Mouse (Mus musculus) liver, embryonic 15.5 days (tissue): ENCODE data around the gene Cnot2. TPM values are rescaled to one million over a fixed set of nuclear protein-coding genes. Genes with fewer than 3 reads are reported as not detected.

Experiments
- ATAC-seq: fragments of 200-750 bp; cut with Nextera tagmentation; 2 replicates; pipeline ENCODE4 v1.8.0; 2017; ENCODE audit warnings: moderate number of reproducible peaks, mild to moderate bottlenecking, moderate library complexity; ENCODE audit not compliant: insufficient read depth
- H3K27ac ChIP-seq: fragments of 300-500 bp; sonication (generic); replicated peaks from 2 replicates; pipeline ENCODE4 v1.5.1; 2015; ENCODE audit warnings: mild to moderate bottlenecking, inconsistent platforms
- H3K27me3 ChIP-seq: fragments of 300-500 bp; sonication (generic); 2 replicates; pipeline ENCODE4 v1.6.1; 2015; ENCODE audit warnings: mild to moderate bottlenecking, inconsistent platforms
- H3K36me3 ChIP-seq: fragments of 300-500 bp; sonication (generic); replicated peaks from 2 replicates; pipeline ENCODE4 v1.6.1; 2015; ENCODE audit warnings: moderate library complexity, mild to moderate bottlenecking, inconsistent platforms
- H3K4me1 ChIP-seq: fragments of 300-500 bp; sonication (generic); replicated peaks from 2 replicates; pipeline ENCODE4 v1.6.1; 2015; ENCODE audit warnings: inconsistent platforms
- H3K4me2 ChIP-seq: fragments of 300-500 bp; sonication (generic); 2 replicates; pipeline ENCODE4 v1.6.1; 2015; ENCODE audit warnings: moderate library complexity, mild to moderate bottlenecking, inconsistent platforms
- H3K4me3 ChIP-seq: fragments of 300-500 bp; sonication (generic); replicated peaks from 2 replicates; pipeline ENCODE4 v1.5.1; 2015; ENCODE audit warnings: mild to moderate bottlenecking, inconsistent platforms
- H3K9ac ChIP-seq: fragments of 300-500 bp; sonication (generic); 2 replicates; pipeline ENCODE4 v1.6.1; 2015; ENCODE audit warnings: moderate library complexity, mild to moderate bottlenecking, inconsistent platforms
- H3K9me3 ChIP-seq: fragments of 300-500 bp; sonication (generic); replicated peaks from 2 replicates; pipeline ENCODE4 v1.6.1; 2016; ENCODE audit warnings: inconsistent platforms
- WGBS: fragments of 180-500 bp; shearing (Covaris S2); methylation state at CpG from one replicate; pipeline ENCODE4 v1.1.7; 2015; ENCODE audit warnings: mixed read lengths; ENCODE audit not compliant: insufficient replicate concordance; 5-methylcytosine and 5-hydroxymethylcytosine counted together
- polyA plus RNA-seq: library from polyadenylated mRNA; unstranded; fragments of >200 nt; fragmentation: Nextera tagmentation; extraction: Ambion mirVana; gene quantifications from 2 replicates; pipeline ENCODE4 v1.2.1, GENCODE M21; 2015

Gene Cnot2
- polyA plus RNA-seq, 1 experiment from 2014 or later: 36.8 TPM

DNA sequence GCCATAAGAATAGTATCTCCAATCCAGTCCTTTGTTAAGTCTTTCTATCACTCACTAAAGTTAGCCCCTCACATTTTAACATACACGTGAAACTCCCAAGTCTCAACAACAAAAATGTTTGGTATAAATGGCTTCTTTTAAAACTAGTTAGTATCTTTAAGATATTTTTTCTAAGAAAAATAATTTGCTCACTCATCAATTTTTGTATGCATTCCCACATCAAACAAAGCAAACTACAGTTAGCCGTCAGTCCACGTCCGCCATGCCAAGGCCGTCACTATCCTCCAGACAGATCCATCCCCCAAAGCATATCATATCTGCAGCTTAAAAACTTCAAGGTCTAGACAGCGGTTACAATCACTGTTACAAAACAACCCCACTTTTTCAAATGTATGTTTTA is 65.7 kb downstream of the Cnot2 start:
- ATAC-seq: no peak
- 84% methylated on average over 6 of the region's 6 CpGs for WGBS
- Histone ChIP-seq H3K4me3 (no peak overlapping the region), H3K27ac (no peak overlapping the region), H3K4me2 (no peak overlapping the region), H3K36me3 (no peaks in the 10 kb centered on the region), H3K9ac (no peak overlapping the region), H3K9me3 (no peaks in the 10 kb centered on the region), H3K4me1 (no peaks in the 10 kb centered on the region), H3K27me3 (no peaks in the 10 kb centered on the region)

DNA sequence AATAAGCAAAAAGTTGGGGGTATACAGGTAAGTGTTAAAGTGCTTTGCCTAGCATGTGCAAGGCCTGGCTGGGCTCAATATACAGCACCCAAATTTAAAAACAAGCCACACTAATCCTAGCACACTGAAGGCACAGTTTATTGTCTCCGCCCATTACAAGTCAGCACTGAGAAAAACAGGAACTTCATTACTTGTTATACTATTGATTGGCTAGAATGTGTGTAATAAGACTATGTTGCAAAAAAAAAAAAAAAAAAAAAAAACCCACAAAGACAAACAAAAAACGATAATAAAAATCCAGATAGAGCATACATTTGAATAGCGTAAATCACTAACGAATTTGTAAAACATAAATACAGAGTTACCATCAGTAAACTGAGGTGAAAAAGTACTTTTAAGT is 66.2 kb downstream of the Cnot2 start:
- WGBS: 77% methylated on average over 4 of the region's 4 CpGs
- Histone ChIP-seq H3K4me3 (no peak overlapping the region), H3K4me2 (no peak overlapping the region), H3K27ac (no peak overlapping the region), H3K36me3 (no peaks in the 10 kb centered on the region), H3K9me3 (no peaks in the 10 kb centered on the region), H3K27me3 (no peaks in the 10 kb centered on the region), H3K9ac (no peak overlapping the region), H3K4me1 (no peaks in the 10 kb centered on the region)
- ATAC-seq: no peak

DNA sequence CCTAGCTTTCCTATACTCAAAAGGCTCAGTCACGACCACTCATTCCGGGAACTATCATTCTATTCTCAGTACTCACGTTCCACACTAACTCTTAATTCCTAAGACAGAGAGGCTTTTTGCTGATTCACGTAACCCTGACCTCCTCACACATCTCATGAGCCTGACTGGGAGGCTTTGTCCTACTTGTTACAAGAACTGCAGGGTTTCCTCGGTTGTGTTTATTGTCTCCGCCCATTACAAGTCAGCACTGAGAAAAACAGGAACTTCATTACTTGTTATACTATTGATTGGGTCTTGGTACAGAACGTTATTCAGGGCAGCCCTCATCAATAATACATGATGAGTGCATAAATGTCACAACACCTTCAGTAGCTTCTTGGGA is 68.1 kb downstream of the Cnot2 start:
- no peak overlapping the region for H3K4me2 ChIP-seq
- H3K36me3 ChIP-seq: no peaks in the 10 kb centered on the region
- no peak overlapping the region for H3K4me3 ChIP-seq
- 49% methylated on average over 7 of the region's 7 CpGs for WGBS
- H3K4me1 ChIP-seq: no peaks in the 10 kb centered on the region
- no peak overlapping the region for H3K9ac ChIP-seq
- H3K27ac ChIP-seq: no peak overlapping the region
- no peaks in the 10 kb centered on the region for H3K27me3 ChIP-seq
- no peak for ATAC-seq
- H3K9me3 ChIP-seq: no peaks in the 10 kb centered on the region

DNA sequence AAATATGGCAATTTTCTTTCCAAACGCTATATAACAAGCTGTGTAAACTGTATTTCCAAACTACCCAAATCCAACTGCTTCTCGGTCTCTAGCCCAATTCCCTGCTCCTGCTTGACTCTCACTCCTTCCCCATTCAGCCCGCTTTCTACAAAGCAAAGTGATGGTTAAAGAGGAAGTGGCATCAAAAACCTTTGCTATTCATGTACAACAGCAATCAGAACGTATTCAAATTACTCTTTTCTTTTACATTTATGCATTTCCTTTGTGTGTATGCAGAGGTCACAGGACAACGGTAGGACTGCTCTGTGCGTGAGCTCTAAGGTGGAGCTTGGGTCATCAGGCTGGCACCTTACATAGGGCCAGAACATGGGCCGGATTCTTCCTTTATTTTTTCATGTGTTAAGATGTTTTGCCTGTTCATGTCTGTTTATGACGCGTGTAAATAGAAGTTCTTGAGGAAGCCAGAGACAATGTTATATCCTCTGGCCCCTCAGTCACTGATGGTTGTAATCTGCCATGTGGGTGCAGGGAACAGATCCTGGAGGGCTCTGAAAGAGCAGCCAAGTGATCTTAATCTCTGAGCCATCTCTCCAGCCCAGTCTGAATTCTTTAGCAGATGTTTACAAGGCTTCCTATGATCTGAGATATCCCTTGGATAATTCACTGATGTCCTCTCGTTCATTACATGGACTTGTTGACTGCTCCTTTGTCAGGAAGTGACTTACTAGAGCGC is 68.6 kb downstream of the Cnot2 start:
- no peak overlapping the region for H3K4me3 ChIP-seq
- no peaks in the 10 kb centered on the region for H3K9me3 ChIP-seq
- no peak overlapping the region for H3K27ac ChIP-seq
- no peaks in the 10 kb centered on the region for H3K27me3 ChIP-seq
- H3K36me3 ChIP-seq: no peaks in the 10 kb centered on the region
- 80% methylated on average over 11 of the region's 11 CpGs for WGBS
- no peak overlapping the region for H3K4me2 ChIP-seq
- H3K4me1 ChIP-seq: no peaks in the 10 kb centered on the region
- no peak overlapping the region for H3K9ac ChIP-seq
- ATAC-seq: no peak

DNA sequence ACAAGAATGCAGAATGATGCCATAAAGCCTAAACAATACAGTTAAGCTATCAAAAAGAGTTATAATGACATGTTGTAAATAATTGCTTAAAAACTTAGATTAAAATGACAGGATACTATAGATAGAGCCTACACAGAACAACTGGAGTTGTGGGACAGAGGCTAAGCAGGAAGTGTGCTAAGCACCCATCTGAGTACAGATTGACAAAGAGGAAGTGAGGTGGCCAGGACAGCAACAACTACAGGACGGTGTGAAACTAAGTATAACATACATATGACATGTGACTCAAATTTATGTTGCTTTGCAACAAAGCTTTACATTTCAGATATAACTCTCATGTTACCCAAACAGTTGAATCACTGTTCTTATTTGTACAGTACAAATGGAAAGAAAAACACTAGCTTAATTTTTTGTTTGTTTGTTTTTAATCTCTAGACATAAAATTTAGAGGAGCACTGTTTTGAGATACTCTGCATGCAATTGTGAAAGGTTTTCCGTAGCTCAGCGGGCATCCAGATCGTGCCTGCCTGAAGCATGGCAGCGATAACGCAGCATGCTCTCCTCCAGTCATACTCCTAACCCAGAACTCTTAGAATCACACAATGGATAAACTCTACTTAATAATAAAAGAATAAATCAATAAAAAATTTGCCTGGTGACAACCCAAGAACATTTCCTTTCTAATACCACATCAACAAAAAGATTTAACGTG is 75.9 kb downstream of the Cnot2 start:
- no peak overlapping the region for H3K27ac ChIP-seq
- H3K27me3 ChIP-seq: no peaks in the 10 kb centered on the region
- no peak overlapping the region for H3K9ac ChIP-seq
- H3K9me3 ChIP-seq: no peaks in the 10 kb centered on the region
- 64% methylated on average over 7 of the region's 7 CpGs for WGBS
- no peak overlapping the region for H3K4me2 ChIP-seq
- no peak overlapping the region for H3K4me3 ChIP-seq
- ATAC-seq: no peak
- peaks cover 7% of the 10 kb centered on the region for H3K36me3 ChIP-seq
- H3K4me1 ChIP-seq: no peaks in the 10 kb centered on the region

DNA sequence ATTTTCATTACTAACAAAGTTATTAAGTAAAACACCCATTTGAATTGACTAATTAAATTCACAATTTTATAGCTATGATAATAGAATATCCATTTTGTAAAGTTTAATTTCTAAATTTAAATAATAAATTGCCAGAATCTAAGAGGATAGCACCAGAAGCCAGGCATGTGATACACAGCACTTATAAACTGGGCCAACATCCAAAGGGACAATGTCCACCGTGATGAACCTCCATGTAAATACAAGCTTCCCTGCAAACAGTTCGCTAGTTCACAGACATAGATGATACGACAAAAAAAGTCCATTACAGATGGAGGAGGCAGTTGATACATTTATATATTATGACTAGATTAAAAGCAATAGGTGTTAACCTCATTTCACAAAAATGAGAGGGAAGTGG is 88.5 kb downstream of the Cnot2 start:
- no peak overlapping the region for H3K4me2 ChIP-seq
- no peak overlapping the region for H3K27ac ChIP-seq
- no peak overlapping the region for H3K9ac ChIP-seq
- H3K4me3 ChIP-seq: no peak overlapping the region
- 80% methylated on average over 3 of the region's 3 CpGs for WGBS
- no peak for ATAC-seq
- H3K4me1 ChIP-seq: no peaks in the 10 kb centered on the region
- no peaks in the 10 kb centered on the region for H3K9me3 ChIP-seq
- H3K36me3 ChIP-seq: peaks cover 51% of the 10 kb centered on the region
- H3K27me3 ChIP-seq: no peaks in the 10 kb centered on the region

DNA sequence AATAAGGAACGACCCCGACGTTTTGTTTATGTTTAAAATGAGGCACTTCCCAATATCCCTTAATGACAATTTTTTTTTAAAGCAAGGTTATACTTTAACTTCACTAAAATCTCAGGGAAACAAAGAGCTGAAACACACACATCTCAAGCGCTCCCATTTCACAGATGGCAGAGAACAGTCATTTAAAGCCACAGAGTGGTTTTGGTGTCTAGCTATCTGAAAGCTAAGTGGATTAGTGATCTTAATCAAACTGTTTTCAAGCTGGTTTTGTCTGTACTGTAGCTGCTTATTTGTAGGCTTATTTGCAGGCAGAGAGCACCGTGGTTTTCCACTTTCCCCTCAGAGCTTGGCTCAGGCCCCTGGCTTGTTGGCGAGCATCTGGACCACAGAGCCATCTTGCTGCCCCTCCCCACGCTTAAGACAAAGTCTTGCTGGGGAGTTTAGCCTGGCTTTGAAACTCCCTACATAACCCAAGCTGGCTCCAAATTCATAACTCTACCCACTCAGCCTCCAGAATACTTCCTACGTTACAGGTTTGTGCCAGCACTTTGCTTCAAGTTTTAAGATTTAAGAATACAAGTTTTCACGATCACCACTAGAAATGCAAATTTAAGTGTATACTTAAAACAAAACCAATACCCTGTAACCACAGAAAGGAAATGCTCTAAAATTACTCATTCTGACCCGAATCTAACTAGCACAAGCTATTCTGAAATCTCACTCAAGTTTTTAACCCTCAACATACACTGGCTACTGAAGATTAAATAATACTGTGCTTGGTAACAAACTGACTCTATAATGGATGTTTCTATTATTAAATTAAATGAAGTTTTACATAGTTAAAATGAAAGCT is 94.2 kb downstream of the Cnot2 start:
- Histone ChIP-seq H3K4me2 (no peak overlapping the region), H3K27me3 (no peaks in the 10 kb centered on the region), H3K9me3 (no peaks in the 10 kb centered on the region), H3K27ac (no peak overlapping the region), H3K9ac (no peak overlapping the region), H3K4me1 (no peaks in the 10 kb centered on the region), H3K36me3 (peaks cover 53% of the 10 kb centered on the region), H3K4me3 (no peak overlapping the region)
- ATAC-seq: no peak
- 71% methylated on average over 10 of the region's 10 CpGs for WGBS

DNA sequence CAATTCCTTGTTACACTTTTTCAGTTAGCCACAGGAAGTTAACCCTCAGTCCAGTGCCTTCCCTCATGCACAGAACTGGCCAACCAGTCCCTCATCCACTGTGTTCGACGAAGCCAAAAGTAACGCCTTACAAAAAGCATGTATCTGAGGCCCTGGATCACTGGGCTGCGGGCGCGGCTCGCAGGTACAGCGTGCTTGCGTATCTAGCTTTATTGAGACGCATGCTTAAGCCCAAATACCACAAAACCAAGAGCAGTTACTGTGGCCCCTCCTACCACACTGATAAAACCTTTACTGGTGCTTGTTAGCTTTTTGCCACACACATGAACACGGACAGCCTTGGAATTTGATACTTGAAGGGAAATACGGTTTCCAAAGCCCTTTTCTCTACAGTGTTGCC is 99.4 kb downstream of the Cnot2 start:
- ATAC-seq: no peak
- 37% methylated on average over 12 of the region's 12 CpGs for WGBS

DNA sequence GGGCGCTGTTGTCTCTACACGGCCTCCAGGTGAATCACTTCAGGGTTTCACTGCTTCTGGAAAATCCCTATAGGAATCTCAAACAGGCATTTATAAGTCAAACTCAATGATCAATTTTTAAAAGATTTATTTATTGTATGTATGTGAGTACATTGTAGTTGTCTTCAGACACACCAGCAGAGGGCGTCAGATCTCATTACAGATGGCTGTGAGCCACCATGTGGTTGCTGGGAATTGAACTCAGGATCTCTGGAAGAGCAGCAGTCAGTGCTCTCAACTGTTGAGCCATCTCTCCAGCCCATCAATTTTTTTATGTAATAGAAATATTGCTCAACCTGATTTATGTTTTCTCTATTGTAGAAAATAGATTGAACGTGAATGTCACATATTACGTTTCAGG is 100.3 kb downstream of the Cnot2 start:
- H3K4me3 ChIP-seq: no peak overlapping the region
- H3K27ac ChIP-seq: no peak overlapping the region
- H3K9ac ChIP-seq: no peak overlapping the region
- peaks cover 3% of the 10 kb centered on the region for H3K4me1 ChIP-seq
- 85% methylated on average over 5 of the region's 5 CpGs for WGBS
- 0 out of 2 replicates have a peak, but pooled peaks cover 2% of the 10 kb centered on the region for H3K9me3 ChIP-seq
- no peak for ATAC-seq
- peaks cover 29% of the 10 kb centered on the region for H3K36me3 ChIP-seq
- H3K4me2 ChIP-seq: no peak overlapping the region
- peaks cover 7% of the 10 kb centered on the region for H3K27me3 ChIP-seq

More for the DNA sequence above, 99.4 kb downstream of the Cnot2 start:
- Histone ChIP-seq H3K27ac (no peak overlapping the region), H3K9ac (no peak overlapping the region), H3K4me2 (no peak overlapping the region; the same call in 1 of the 2 replicates), H3K4me1 (peaks cover 3% of the 10 kb centered on the region), H3K36me3 (peaks cover 35% of the 10 kb centered on the region), H3K4me3 (no peak overlapping the region), H3K9me3 (no peaks in the 10 kb centered on the region), H3K27me3 (no peaks in the 10 kb centered on the region)

DNA sequence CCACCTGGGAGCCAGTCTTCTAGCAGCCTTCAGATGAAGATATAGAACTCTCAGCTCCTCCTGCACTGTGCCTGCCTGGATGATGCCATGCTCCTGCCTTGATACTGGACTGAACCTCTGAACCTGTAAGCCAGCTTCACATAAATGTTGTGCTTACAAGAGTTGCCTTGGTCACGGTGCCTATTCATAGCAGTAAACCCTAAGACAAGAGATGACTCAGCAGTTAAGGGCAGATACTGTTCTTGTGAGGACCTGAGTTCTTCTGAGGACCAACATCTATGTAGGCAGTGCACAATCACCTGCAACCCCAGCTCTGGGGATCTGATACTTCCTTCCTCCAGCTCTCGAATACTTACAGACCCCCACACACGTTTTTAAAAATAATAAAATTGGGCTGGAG is 104.8 kb downstream of the Cnot2 start:
- H3K9me3 ChIP-seq: 0 out of 2 replicates have a peak, but pooled peaks cover 2% of the 10 kb centered on the region
- no peaks in the 10 kb centered on the region for H3K36me3 ChIP-seq
- WGBS: 69% methylated on average over 3 of the region's 3 CpGs
- no peak overlapping the region for H3K4me2 ChIP-seq
- no peak overlapping the region for H3K27ac ChIP-seq
- peaks cover 51% of the 10 kb centered on the region for H3K27me3 ChIP-seq
- no peak overlapping the region for H3K4me3 ChIP-seq
- H3K9ac ChIP-seq: no peak overlapping the region
- H3K4me1 ChIP-seq: peaks cover 15% of the 10 kb centered on the region
- ATAC-seq: no peak

DNA sequence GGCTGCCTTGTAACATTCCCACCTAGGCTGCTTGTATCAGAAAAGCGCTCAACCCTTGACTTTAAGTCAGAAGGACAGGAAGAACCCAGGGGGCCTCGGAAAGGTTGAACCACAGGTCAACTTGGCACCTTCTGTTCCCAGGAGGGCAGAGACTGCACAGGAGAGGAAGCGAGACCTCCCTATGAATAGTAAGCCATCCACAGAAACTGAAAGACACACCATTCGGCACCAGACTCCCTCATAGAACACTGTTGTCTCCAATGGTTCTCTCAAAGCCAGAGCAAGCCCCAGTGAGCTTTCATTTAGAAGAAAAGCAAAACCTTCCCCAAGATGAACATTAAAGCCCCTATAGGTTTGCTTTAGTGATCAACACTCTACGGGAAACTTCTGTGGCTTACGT is 105.6 kb downstream of the Cnot2 start:
- H3K4me2 ChIP-seq: no peak overlapping the region
- H3K27me3 ChIP-seq: peaks cover 59% of the 10 kb centered on the region
- no peak overlapping the region for H3K27ac ChIP-seq
- 57% methylated on average over 6 of the region's 6 CpGs for WGBS
- H3K4me1 ChIP-seq: peaks cover 15% of the 10 kb centered on the region
- H3K36me3 ChIP-seq: no peaks in the 10 kb centered on the region
- H3K9ac ChIP-seq: no peak overlapping the region
- no peak overlapping the region for H3K4me3 ChIP-seq
- no peak for ATAC-seq
- 0 out of 2 replicates have a peak, but pooled peaks cover 2% of the 10 kb centered on the region for H3K9me3 ChIP-seq
